Mouse (Mus musculus) spleen, postnatal 0 days (tissue): ENCODE data around the gene Tm4sf20. TPM values are rescaled to one million over a fixed set of nuclear protein-coding genes. Genes with fewer than 3 reads are reported as not detected.

Source experiments
- polyA plus RNA-seq: library from polyadenylated mRNA; unstranded; fragments of >200 nt; fragmentation: Nextera tagmentation; extraction: Ambion mirVana; gene quantifications from 2 replicates; pipeline ENCODE4 v1.2.1, GENCODE M21; 2015

The Tm4sf20 gene
- polyA plus RNA-seq = 0.26 TPM in 1 of 2 replicates, not detected in the other

GRCm38 (mm10) chr1:82768269-82768668 lies at the start of gene Tm4sf20:
Tm4sf20 (minus strand) TSS chr1:82768461.

GRCm38 (mm10) chr1:82771022-82771586 lies 2.8 kb upstream of the Tm4sf20 start, which contains the start of gene Gm47791:
Gm47791 (minus strand) TSS chr1:82771243.

GRCm38 (mm10) chr1:82724339-82725025 lies 43.8 kb downstream of the Tm4sf20 start, which contains the start of gene Mff:
Mff (plus strand) TSS chr1:82724890.

Other genes with a start within 250 kb of the Tm4sf20 start
- gene Col4a4, start 181.6 kb downstream of the Tm4sf20 start, polyA plus RNA-seq = 1.3 and 1.4 TPM in 2 replicates
- gene Col4a3, start 181.5 kb downstream of the Tm4sf20 start, polyA plus RNA-seq = 0.61 and 0.81 TPM in 2 replicates
- 185 and 195 TPM in 2 replicates for gene Mff, start 43.6 kb downstream of the Tm4sf20 start, polyA plus RNA-seq
- gene Gm47791, start 2.8 kb upstream of the Tm4sf20 start, polyA plus RNA-seq = not detected in 2 replicates
- 25.4 and 30.3 TPM in 2 replicates for gene Agfg1, start 71.0 kb upstream of the Tm4sf20 start, polyA plus RNA-seq
- gene A030005L19Rik, start 144.9 kb upstream of the Tm4sf20 start, polyA plus RNA-seq = 0.31 and 0.55 TPM in 2 replicates
- not detected in 2 replicates for gene A030014E15Rik, start 156.5 kb upstream of the Tm4sf20 start, polyA plus RNA-seq
- not detected in 2 replicates for gene Gm6217, start 162.9 kb upstream of the Tm4sf20 start, polyA plus RNA-seq
- gene A030003K21Rik, start 174.9 kb upstream of the Tm4sf20 start, polyA plus RNA-seq = not detected in 2 replicates
- not detected in 2 replicates for gene Gm7544, start 187.6 kb upstream of the Tm4sf20 start, polyA plus RNA-seq
- gene Gm47955, start 191.8 kb upstream of the Tm4sf20 start, polyA plus RNA-seq = not detected in 2 replicates
- not detected in 2 replicates for gene Gm47959, start 232.1 kb upstream of the Tm4sf20 start, polyA plus RNA-seq